Mouse (Mus musculus) thymus, adult 2 months (tissue): ENCODE data around the gene Cript.

Experiments
- CTCF ChIP-seq: fragments of 200-500 bp; IDR thresholded peaks from 2 replicates; pipeline ENCODE4 v1.5.1; 2012; ENCODE audit warnings: mild to moderate bottlenecking, control low read depth, low read length, moderate library complexity, borderline replicate concordance; ENCODE audit not compliant: control insufficient read depth, poor library complexity, insufficient read depth; ENCODE audit errors: extremely low read depth
- POLR2A ChIP-seq: fragments of 200-500 bp; IDR thresholded peaks from 2 replicates; pipeline ENCODE4 v1.6.1; 2012; ENCODE audit warnings: mild to moderate bottlenecking, low read length, control low read depth, moderate library complexity; ENCODE audit not compliant: control insufficient read depth, poor library complexity, insufficient read depth; ENCODE audit errors: extremely low read depth

GRCm38 (mm10) chr17:87052432-87052831 is 27.1 kb downstream of the Cript start:
- TF ChIP-seq POLR2A: no peak
- TF ChIP-seq CTCF: no peak
